Mouse (Mus musculus) ES-E14 (cell line): ENCODE measurements around the gene Cfb.
"Not testable (repeated sequence)": the region's sequence is repeated elsewhere in the genome, so short reads cannot be mapped to it uniquely, and the experiment has no call there.

ENCODE experiments used
- HCFC1 ChIP-seq: IDR thresholded peaks from 2 replicates; pipeline ENCODE4 v1.6.1; 2012; ENCODE audit warnings: low read length, inconsistent platforms, borderline replicate concordance; ENCODE audit not compliant: insufficient read depth
- MAFK ChIP-seq: IDR thresholded peaks from 2 replicates; pipeline ENCODE4 v1.6.1; 2014; ENCODE audit warnings: mild to moderate bottlenecking, low read depth, low read length, inconsistent platforms; ENCODE audit not compliant: insufficient read depth
- ZNF384 ChIP-seq: IDR thresholded peaks from 2 replicates; pipeline ENCODE4 v1.6.1; 2012; ENCODE audit warnings: low read depth, low read length, inconsistent platforms

- TF ChIP-seq HCFC1, MAFK, ZNF384: not testable (repeated sequence)
Observed at GRCm38 (mm10) chr17:34810811-34811210, 51.5 kb downstream of the Cfb start.
